Mouse (Mus musculus) brain, embryonic 14.5 days (tissue): ENCODE results near the gene Tnfrsf9.

Experiments used
- CTCF ChIP-seq: fragments of 200-500 bp; IDR thresholded peaks from 2 replicates; pipeline ENCODE4 v1.5.1; 2012; ENCODE audit warnings: inconsistent platforms, mild to moderate bottlenecking, moderate library complexity, borderline replicate concordance; ENCODE audit not compliant: insufficient read depth, insufficient read length; ENCODE audit errors: extremely low read depth
- POLR2A ChIP-seq: fragments of 200-500 bp; IDR thresholded peaks from 2 replicates; pipeline ENCODE4 v1.6.1; 2012; ENCODE audit warnings: mild to moderate bottlenecking, inconsistent platforms, borderline replicate concordance; ENCODE audit not compliant: poor library complexity, insufficient read depth, insufficient read length, severe bottlenecking; ENCODE audit errors: extremely low read depth

DNA sequence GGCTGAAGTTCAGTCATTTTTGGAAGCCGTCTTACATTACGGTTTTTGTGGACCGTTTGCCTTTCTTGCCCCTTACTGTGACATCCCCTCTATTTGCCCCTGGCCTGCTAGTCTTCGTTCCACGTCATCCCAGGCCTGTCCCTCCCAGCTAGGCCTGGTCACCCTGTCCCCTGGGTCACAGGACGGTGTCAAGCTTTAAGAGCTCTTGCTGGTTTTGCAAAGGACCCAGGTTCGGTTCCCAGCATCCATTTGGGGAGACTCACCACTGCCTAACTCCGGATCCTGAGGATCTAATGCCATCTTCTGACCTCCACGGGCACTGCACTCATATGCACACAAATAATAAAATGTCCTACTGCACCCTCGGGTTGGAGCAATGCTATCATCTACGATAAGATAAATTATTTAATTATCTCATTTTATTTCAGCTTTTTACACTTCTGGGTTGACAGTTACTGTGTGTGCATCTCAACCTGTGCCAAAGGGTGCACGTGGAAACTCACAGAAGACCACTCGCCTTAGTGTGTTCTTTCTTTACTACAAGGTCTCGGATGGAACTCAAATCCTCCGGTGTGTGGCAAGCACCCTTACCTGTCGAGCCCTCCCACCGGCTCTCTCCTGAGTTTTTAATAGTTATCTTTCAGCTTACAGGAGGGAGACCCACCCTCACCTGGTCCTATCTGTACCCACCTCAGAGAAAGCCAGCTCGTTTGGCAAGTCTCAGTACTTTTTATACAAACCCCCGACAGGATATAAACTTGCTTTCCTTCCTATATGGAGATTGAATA, 4.0 kb upstream of the Tnfrsf9 start:
- TF ChIP-seq POLR2A (no peak), CTCF (no peak)
